Mouse (Mus musculus) E14TG2a.4 (cell line): ENCODE results near the gene Sept9.

ENCODE experiments used
- H3K27me3 ChIP-seq: 2 replicates; pipeline ENCODE4 v1.6.1; 2014; ENCODE audit warnings: low read length, control low read depth; ENCODE audit not compliant: insufficient read depth
- H3K36me3 ChIP-seq: 2 replicates; pipeline ENCODE4 v1.6.1; 2014; ENCODE audit warnings: low read length, control low read depth; ENCODE audit not compliant: insufficient read depth
- H3K4me1 ChIP-seq: replicated peaks from 2 replicates; pipeline ENCODE4 v1.6.1; 2014; ENCODE audit warnings: low read depth, low read length, control low read depth
- H3K4me3 ChIP-seq: replicated peaks from 2 replicates; pipeline ENCODE4 v1.5.1; 2014; ENCODE audit warnings: mild to moderate bottlenecking, low read length
- H3K9me3 ChIP-seq: 2 replicates; pipeline ENCODE4 v1.6.1; 2014; ENCODE audit warnings: low read length, control low read depth
- CTCF ChIP-seq: conservative IDR thresholded peaks from 2 replicates; pipeline ENCODE4 v1.5.1; 2014; ENCODE audit warnings: low read length
- NANOG ChIP-seq: IDR thresholded peaks from 2 replicates; pipeline ENCODE4 v1.6.1; 2014; ENCODE audit warnings: borderline replicate concordance, low read length, mixed read lengths
- POU5F1 ChIP-seq: IDR thresholded peaks from 2 replicates; pipeline ENCODE4 v1.6.1; 2014; ENCODE audit warnings: low read length, borderline replicate concordance

The Sept9 gene

DNA sequence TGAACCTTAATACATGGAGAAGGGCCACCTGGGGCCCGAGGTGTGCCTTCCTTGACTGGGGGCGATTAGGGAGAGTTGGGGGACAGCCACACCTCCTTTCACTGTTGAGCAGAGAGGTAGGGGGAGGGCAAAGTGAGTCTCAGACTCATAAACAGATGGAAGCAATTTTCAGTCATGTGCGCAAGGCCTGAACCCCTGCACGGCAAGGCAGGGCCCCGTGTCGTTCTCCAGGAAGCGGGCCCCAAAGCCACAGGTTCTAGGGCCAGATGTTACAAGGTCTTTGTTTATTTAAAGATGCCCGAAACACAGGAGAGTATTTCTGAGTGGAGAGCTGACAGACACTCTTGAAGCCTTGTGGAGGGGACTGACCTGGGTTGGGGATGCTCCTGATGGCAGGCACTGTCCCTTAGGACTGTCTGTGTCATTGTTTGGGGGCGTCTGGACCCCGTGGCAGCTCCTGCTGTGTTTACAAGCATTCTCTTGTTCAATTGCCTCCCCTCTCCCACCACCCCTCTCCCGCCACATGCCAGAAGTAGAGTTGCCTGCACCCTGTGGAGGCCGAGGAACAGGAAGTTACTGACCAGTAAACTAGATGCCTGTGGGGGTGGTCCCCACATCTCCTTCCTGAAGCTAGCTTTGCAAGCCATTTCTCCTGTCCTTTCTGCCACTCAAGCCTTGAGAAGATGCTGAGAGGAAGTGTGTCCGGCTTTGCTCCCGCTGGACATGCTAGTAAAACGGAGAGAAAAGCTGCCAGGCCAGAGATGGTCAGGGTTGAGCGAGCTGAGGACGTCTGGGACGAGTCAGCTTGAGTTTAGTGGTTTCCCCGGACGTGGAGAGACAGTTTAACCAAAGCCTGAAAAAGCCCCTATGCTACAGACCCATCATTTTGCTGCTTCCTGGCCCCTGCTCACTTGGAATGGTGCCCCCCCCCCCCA lies 150.2 kb downstream of the Sept9 start:
- H3K9me3 ChIP-seq = no peaks in the 10 kb centered on the region
- peaks cover 99% of the 10 kb centered on the region for H3K4me1 ChIP-seq
- H3K36me3 ChIP-seq = peaks cover 68% of the 10 kb centered on the region
- TF ChIP-seq NANOG (no peak), CTCF (no peak), POU5F1 (no peak)
- H3K4me3 ChIP-seq = 0 out of 2 replicates have a peak overlapping the region, but pooled peaks have one; percentile 13
- no peaks in the 10 kb centered on the region for H3K27me3 ChIP-seq

DNA sequence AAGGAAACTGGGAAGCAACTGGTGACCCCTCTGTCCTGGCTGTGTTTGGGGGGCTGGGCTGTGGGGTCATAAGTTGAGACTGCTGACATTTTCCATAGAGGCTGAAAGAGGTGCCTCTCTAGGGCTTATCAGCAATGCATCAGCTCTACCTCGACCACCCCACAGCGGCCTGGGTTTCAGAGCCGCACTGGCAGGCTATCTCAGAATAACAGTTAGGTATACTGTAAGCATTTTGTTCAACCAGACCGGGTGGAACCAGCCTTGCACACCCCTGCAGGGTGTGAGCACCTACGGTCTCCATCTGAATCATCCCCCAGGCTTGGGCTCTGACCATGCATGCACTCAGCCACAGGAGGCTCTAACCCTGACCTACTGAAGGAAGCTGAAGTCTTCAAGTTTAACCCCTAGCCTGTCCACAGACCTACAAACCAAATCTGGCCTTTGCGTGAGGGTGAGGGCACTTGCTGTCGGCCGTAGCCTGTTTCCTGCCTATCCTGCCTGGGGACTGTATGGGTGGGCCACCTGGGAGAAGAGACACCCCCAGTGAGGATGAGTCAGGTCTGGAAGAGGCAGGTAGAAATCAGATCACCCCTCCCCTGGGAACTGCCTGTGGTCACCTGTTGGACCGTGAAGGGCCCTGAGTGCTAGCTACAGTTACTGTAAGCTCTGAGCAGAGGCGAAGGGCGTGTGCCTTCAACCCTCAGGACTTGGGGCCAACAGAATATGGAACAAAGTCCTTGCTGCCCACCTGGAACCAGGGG lies 151.2 kb downstream of the Sept9 start:
- no peak for TF ChIP-seq NANOG
- no peak for TF ChIP-seq POU5F1
- TF ChIP-seq CTCF = no peak
- Histone ChIP-seq H3K4me1 (peaks cover 99% of the 10 kb centered on the region), H3K36me3 (peaks cover 78% of the 10 kb centered on the region), H3K4me3 (no peak overlapping the region), H3K27me3 (no peaks in the 10 kb centered on the region), H3K9me3 (no peaks in the 10 kb centered on the region)

DNA sequence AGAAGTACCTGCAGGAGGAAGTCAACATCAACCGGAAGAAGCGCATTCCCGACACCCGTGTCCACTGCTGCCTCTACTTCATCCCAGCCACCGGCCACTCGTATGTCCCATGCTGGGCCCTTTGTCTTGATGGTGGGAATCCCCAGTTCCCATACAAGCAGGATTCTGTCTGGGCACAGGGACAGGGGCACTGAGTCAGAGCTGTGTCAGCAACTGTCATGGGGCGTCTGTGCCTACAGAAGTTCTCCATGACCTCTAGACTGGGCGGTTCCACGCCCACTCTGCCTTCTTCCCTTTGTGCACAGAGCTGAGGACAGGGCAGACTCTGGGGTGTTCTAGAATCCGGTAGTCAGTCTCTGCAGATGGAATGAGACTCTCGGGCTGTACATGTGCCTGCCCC lies 153.7 kb downstream of the Sept9 start:
- H3K9me3 ChIP-seq = no peaks in the 10 kb centered on the region
- peaks cover 98% of the 10 kb centered on the region for H3K36me3 ChIP-seq
- TF ChIP-seq POU5F1 (no peak), CTCF (no peak), NANOG (no peak)
- peaks cover 95% of the 10 kb centered on the region for H3K4me1 ChIP-seq
- peak overlapping the region; percentile 10; the same call in 1 of the 2 replicates for H3K4me3 ChIP-seq
- no peaks in the 10 kb centered on the region for H3K27me3 ChIP-seq

DNA sequence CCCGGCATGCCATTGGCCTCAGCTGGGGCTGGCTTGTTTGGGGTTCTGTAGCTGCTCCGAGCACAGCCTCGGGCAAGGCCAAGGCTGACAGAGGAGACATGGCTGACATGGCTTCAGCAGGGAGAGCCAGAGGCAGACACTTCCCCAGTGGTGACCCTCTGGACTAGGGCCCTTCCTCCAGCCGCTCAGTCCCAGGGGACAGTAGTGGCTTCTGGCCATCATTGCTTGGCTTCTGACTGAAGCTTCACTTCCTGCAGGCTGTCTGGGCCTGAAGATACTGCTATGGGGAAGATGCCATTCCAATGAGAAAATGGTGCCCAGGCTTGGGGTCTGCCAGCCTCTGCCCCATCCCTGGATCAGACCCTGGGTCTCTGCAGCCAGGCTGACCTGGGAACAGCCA lies 154.6 kb downstream of the Sept9 start:
- Histone ChIP-seq H3K4me1 (peaks cover 93% of the 10 kb centered on the region), H3K36me3 (peaks cover 98% of the 10 kb centered on the region), H3K4me3 (no peak overlapping the region), H3K9me3 (no peaks in the 10 kb centered on the region), H3K27me3 (no peaks in the 10 kb centered on the region)
- TF ChIP-seq NANOG (no peak), POU5F1 (no peak), CTCF (no peak)

DNA sequence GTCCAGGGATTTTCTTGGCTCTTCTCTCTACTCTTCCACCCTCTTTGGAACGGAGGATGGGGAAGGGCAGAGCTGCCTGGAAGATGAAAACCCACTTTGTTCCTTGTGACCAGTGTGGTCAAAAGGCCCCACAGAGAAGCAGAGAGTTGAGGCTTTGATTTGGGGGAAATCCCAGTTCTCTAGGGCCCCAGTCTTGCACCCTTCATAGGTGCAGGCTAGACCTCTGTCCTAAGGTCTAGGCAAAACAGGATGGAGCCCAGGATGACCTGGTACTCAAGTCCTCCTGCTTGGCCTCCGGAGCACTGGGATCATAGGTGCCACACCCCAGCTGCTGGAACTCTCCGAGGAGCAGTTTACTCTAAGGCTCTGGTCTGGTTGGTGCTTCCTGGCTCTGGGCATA lies 157.5 kb downstream of the Sept9 start:
- no peaks in the 10 kb centered on the region for H3K27me3 ChIP-seq
- no peak overlapping the region for H3K4me3 ChIP-seq
- H3K9me3 ChIP-seq = no peaks in the 10 kb centered on the region
- peaks cover 93% of the 10 kb centered on the region for H3K4me1 ChIP-seq
- no peak for TF ChIP-seq NANOG
- no peak for TF ChIP-seq CTCF
- TF ChIP-seq POU5F1 = no peak
- peaks cover 98% of the 10 kb centered on the region for H3K36me3 ChIP-seq

DNA sequence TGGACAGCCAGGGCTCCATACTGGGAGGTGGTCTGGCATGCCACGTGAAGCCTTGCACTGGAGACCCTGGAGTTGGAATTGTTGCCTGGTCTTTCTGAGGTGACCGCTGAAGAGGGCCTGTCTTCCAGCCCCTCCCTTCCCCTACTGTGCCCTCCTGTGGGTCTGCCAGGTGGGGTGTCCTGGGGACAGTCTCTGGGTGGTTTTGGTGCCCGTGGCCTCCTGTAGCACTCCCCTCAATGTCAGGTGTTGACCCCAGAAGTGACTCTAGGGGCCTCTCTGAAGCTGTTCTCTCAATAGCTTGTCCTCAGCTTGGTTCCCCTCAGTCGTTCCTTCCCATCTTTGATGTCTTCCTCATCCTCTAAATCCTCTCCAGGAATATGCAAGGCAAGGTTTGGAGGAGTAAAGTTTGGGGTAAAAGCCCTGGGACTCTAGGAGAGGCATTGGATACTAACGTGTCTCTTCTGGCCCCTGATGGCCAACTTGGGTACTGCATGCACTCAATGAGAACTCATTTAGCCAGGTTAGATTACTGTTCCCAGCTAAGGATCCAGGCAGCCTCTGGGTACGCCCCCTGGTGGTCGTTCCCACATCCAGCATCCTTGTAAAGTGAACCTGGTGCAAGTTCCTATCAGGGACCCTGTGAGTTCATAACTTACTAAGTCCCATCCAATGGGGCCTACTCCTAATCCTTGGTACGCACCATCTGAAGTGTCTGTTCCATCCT lies 158.6 kb downstream of the Sept9 start:
- H3K4me3 ChIP-seq = no peak overlapping the region
- TF ChIP-seq NANOG (no peak), CTCF (peak; percentile 96), POU5F1 (no peak)
- H3K27me3 ChIP-seq = no peaks in the 10 kb centered on the region
- peaks cover 98% of the 10 kb centered on the region for H3K36me3 ChIP-seq
- peaks cover 82% of the 10 kb centered on the region for H3K4me1 ChIP-seq
- H3K9me3 ChIP-seq = no peaks in the 10 kb centered on the region

DNA sequence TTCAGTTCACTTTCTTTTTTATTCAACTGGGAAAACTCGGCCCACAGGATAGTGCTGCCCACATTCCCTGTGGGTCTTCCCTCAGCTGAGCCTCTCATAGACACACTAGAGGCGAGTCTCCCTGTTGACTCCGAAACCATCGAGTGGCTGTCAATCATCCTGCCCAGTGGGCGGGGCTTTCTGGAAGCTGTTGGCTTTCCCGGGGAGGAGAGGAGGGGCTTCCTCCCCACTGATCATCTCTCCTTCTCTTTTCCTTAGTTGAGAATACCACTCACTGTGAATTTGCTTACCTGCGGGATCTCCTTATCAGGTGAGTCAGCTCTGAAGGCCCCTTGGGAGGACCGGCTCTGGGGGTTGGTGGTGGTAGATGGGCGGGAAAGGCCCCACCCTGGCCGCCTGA lies 159.7 kb downstream of the Sept9 start:
- Histone ChIP-seq H3K4me1 (peaks cover 71% of the 10 kb centered on the region), H3K27me3 (no peaks in the 10 kb centered on the region), H3K4me3 (peak overlapping the region; percentile 14; the same call in 1 of the 2 replicates), H3K36me3 (peaks cover 92% of the 10 kb centered on the region), H3K9me3 (no peaks in the 10 kb centered on the region)
- TF ChIP-seq POU5F1 (no peak), CTCF (no peak), NANOG (no peak)

DNA sequence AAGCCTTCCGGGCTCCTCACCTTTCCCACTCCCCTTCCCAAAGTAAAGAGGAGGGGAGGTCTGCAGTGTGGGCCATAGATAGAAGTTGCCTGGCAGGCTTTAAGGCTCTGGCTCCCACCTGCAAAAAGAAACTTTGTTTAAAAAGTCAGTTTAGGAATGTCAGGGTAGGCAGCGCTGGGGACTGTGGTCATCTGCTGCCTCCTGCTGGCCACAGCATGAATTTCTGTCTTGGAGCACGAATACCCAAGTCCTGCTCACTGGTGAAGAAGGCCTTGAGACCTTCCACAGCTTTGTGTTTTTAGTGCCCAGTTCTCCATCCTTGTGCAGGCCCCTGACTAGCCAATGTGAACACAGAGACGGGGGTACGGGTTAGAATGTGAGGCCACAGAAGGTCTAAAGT lies 160.4 kb downstream of the Sept9 start:
- peak; percentile 85 for TF ChIP-seq CTCF
- TF ChIP-seq POU5F1 = no peak
- TF ChIP-seq NANOG = no peak
- H3K4me3 ChIP-seq = peak overlapping the region; percentile 14; the same call in 1 of the 2 replicates
- H3K36me3 ChIP-seq = peaks cover 85% of the 10 kb centered on the region
- H3K27me3 ChIP-seq = no peaks in the 10 kb centered on the region
- H3K4me1 ChIP-seq = peaks cover 65% of the 10 kb centered on the region
- no peaks in the 10 kb centered on the region for H3K9me3 ChIP-seq
